Mouse (Mus musculus): ENCODE measurements around the gene Ppp5c. TPM values are rescaled to one million over a fixed set of nuclear protein-coding genes. Genes with fewer than 3 reads are reported as not detected.

The Ppp5c gene
- polyA plus RNA-seq (2012; fragmentation: generic; extraction: Trizol) = 10 to 100 TPM; 43.1 to 92.9 TPM

DNA sequence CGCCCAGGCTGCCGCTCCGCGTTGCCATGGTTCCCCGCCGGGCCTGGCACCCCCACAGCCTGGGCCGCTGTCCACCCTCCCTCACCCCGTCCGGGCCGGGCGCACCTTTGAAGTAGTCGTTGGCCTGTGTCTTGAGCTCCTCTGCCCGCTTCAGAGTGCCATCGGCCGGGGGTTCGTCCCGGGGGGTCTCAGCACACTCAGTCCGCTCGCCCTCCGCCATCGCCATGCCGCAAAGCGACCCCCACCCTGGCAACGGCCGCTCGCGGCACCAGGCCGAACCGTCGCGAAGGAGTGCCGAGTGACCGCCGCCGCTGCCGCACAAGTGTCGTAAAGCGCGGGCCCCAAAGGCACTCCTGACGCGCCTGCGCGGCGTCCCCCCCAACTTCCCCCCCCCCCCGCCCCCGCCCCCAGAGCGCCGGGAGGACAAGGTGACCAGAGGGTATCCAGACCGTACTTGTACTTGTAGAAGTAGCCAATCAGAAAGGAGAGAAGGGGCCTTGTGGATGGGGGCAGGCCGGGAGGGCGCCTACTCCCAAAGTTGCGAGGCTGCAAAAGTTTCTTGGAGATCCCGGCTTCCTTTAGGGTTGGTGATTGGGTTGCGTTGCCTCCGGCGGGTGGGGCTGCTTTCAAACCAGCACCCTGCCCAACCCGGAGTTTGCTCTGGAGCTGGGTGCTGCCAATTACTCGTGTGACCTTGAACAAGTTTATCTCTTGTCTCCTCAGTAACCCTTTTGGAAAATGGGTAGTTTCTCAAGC lies at the start of gene Ppp5c:
Gene Ppp5c, minus strand, starts transcription at position 337 of the 756 bp plus-strand sequence.

DNA sequence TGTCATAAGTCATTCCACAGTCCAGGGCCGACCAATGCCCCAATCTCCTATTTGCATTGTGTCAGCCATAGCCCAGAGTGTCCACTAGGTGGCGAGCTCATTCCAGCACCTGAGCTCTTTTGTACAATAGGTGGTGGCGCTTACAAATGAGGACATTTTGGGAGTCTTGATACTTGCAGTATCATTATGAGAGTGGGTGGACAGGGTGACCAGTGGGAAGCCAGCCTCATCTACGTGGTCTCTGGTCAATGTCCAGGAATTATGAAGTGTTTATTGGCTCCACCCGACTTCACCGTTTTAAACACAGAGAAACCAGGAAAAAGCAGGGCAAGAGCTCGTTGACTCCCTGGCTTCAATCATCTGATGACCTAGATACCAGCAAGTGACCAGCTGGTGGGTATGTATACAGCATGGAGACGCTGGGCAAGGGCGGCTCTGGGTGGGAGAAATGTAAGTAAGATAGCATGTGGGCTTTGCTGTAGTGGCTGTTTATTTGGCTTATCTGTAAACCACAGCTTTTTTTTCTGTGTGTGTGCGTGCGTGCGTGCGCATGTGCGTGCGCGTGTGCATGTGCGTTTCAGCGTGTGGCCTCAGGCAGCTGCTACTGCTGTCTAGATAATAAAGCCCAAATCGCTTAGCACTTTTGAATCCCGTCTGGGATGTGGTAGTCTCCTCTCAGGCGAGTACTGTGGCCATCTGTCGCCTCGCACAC lies 46.3 kb upstream of the Ppp5c start, which contains the start of gene Psg16:
Gene Psg16, plus strand, starts transcription at position 137 of the 712 bp plus-strand sequence.

GRCm38 (mm10) chr7:17062389-17062788 lies 34.7 kb upstream of the Ppp5c start, which contains the start of gene Hif3a:
Gene Hif3a, minus strand, starts transcription at chr7:17062427.

DNA sequence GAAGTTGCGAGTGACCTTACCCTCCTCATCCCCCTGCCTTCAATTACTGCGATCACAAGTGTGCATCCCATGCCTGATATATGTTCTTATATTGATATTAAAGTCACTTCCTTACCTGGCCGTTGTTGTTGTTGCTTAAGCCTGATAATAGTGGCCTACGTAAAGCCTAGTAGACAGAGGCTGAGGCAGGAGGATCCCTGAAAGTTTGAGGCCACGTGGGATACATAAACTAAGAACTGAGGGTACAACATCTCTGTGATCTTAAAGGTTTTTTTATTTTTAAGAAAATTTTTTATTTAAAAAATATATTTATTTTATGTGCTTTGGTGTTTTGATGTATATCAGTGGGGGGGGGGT lies 35.3 kb downstream of the Ppp5c start, which contains the start of gene Ccdc8:
Gene Ccdc8, plus strand, starts transcription at position 258 of the 357 bp plus-strand sequence.

GRCm38 (mm10) chr7:16982859-16983568 lies 44.7 kb downstream of the Ppp5c start, which contains the start of gene Gm42372:
Gene Gm42372, plus strand, starts transcription at chr7:16983086.

DNA sequence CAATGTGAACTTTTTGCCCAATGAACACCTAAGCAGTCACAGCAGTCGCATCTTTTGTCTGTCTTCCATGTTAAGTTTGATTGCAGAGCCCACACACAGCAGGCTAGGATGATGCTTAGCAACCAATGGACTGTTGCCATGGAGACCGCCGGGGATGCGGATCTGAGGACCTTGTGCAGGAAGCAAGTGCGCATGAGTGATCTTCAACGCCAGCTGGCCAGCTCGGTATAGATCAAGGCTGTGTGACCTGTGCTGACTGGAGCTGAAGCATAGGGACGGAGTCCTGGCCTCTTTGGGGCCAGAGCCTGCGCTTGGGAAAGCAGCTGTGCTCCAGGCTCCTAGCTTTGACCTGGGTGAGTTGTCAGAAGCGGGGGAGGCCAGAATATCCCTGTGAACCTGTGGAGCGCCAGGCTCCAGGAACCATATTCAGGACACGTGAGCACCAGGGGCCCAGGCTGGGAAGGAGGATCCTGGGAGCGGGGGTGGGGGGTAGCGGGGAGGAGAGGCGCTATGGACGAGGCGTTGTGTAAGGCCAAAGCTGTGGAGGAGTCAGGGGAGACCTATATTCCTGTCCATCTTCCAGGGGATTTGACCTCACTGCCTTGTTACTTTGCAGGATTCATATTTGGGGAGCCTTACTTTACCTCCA lies 68.1 kb downstream of the Ppp5c start, which contains the start of gene Pnmal1:
Gene Pnmal1, plus strand, starts transcription at position 141 of the 649 bp plus-strand sequence.

Other genes with a start within 250 kb of the Ppp5c start
- 10 to 100 TPM in 1 of 2 experiments, 1 to 10 TPM in 1; 4.3 to 13.9 TPM for gene Slc1a5, start 246.6 kb downstream of the Ppp5c start, polyA plus RNA-seq (2012; fragmentation: generic; extraction: Trizol)
- 10 to 100 TPM; 25.0 to 45.4 TPM for gene Strn4, start 212.0 kb downstream of the Ppp5c start, polyA plus RNA-seq (2012; fragmentation: generic; extraction: Trizol)
- gene Fkrp, start 211.2 kb downstream of the Ppp5c start, polyA plus RNA-seq (2012; fragmentation: generic; extraction: Trizol) = 10 to 100 TPM; 10.2 to 21.8 TPM
- gene Prkd2, start 185.0 kb downstream of the Ppp5c start, polyA plus RNA-seq (2012; fragmentation: generic; extraction: Trizol) = 10 to 100 TPM in 1 of 2 experiments, 1 to 10 TPM in 1; 2.9 to 13.1 TPM
- gene Dact3, start 152.6 kb downstream of the Ppp5c start, polyA plus RNA-seq (2012; fragmentation: generic; extraction: Trizol) = 10 to 100 TPM in 1 of 2 experiments, 1 to 10 TPM in 1; 6.5 to 21.0 TPM
- gene Gng8, start 136.1 kb downstream of the Ppp5c start, polyA plus RNA-seq (2012; fragmentation: generic; extraction: Trizol) = 10 to 100 TPM in 1 of 2 experiments, 1 to 10 TPM in 1; 8.6 to 27.3 TPM
- 1 to 10 TPM in 1 of 2 experiments, under 1 TPM in 1; 0.85 to 3.9 TPM for gene Ptgir, start 121.4 kb downstream of the Ppp5c start, polyA plus RNA-seq (2012; fragmentation: generic; extraction: Trizol)
- 100 to 1,000 TPM; 163 to 504 TPM for gene Calm3, start 103.8 kb downstream of the Ppp5c start, polyA plus RNA-seq (2012; fragmentation: generic; extraction: Trizol)
- under 1 TPM in 1 of 2 experiments, not detected in 1; 0.01 TPM for gene Pnmal2, start 83.2 kb downstream of the Ppp5c start, polyA plus RNA-seq (2012; fragmentation: generic; extraction: Trizol)
- not detected for gene Pnmal1, start 68.2 kb downstream of the Ppp5c start, polyA plus RNA-seq (2012; fragmentation: generic; extraction: Trizol)
- not detected for gene Gm42372, start 44.8 kb downstream of the Ppp5c start, polyA plus RNA-seq (2012; fragmentation: generic; extraction: Trizol)
- gene Ccdc8, start 35.2 kb downstream of the Ppp5c start, polyA plus RNA-seq (2012; fragmentation: generic; extraction: Trizol) = under 1 TPM; 0.02 to 0.81 TPM
- gene Hif3a, start 34.5 kb upstream of the Ppp5c start, polyA plus RNA-seq (2012; fragmentation: generic; extraction: Trizol) = not detected
- not detected for gene Psg16, start 46.1 kb upstream of the Ppp5c start, polyA plus RNA-seq (2012; fragmentation: generic; extraction: Trizol)
- gene Ceacam3, start 122.4 kb upstream of the Ppp5c start, polyA plus RNA-seq (2012; fragmentation: generic; extraction: Trizol) = not detected
- gene Psg29, start 175.6 kb upstream of the Ppp5c start, polyA plus RNA-seq (2012; fragmentation: generic; extraction: Trizol) = not detected

Data from C3H10T1/2 (cell line).